ENCODE assay signal across 8 mouse cellular contexts in the genomic region with DNA sequence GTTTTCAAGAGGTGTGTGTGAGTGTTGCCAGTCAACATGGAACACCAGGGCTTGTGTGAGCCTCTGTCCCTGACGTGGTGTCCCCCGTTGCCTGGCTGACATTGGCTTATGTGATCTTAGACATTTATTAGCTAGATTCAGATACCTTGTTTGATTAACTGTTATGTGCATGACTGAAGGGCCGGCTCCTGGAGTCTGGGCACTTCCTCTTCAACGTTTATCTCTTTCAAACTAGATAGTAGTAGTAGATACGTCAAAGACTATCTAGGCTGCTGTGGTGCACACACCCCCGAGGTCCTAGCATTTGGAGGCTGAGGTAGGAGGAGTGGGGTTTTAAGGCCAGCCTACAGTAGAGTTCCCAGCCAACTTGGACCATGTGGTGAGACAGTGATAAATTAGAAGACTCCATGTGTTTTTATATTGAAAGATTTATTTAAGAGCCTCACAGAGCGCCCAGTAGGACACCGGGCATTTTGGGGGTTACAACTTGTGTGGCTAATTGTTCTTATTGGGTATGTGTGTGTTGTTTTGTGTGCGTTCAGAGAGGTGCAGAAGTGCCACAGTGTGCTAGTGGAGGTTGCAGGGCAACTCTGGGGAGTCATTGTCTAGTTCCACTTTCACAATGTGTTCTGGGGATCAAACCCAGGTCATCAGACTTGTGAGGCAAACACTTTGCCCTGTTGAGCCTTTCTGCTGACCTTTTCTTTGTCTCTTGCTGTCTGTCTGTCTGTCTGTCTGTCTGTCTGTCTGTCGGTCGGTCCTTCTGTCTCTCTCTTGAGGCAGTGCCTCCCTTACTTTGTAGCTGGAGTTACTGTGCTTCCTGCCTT. TPM values are rescaled to one million over a fixed set of nuclear protein-coding genes. Genes with fewer than 3 reads are reported as not detected.
DNase-seq lines count a peak whose midpoint lies in the region; ATAC-seq and TF ChIP-seq lines count a peak whose summit lies in the region.

No protein-coding gene starts in this region.

- no peak overlapping the region for H3K9ac ChIP-seq in ES-E14 (ENCODE audit: insufficient read depth, low read depth, low read length, poor library complexity, severe bottlenecking)
- H3K9ac ChIP-seq in forebrain, postnatal 0 days, result peak overlapping the region; percentile 83
- peak overlapping the region; percentile 90 for H3K9ac ChIP-seq in liver, embryonic 16.5 days (ENCODE audit: low read depth, low read length)
- no peak overlapping the region for H3K9ac ChIP-seq in stomach, postnatal 0 days (ENCODE audit: low read length)

- no peak for TF ChIP-seq EP300 in stomach, postnatal 0 days (optimal IDR thresholded peaks at IDR 0.05)

- in situ Hi-C loops in ES-E14 (cut with MboI; ENCODE audit: low sequenced_read_pairs in 2 of 2, unreplicated experiment in 2 of 2), result no loop called here

- H3K4me3 ChIP-seq in ES-E14 (ENCODE audit: insufficient read depth in 1 of 2, low read depth in 1 of 2, low read length in 2 of 2, poor library complexity in 1 of 2, severe bottlenecking in 1 of 2), result peak overlapping the region; percentile 93 to 95; a peak in 3 of 4 replicates
- H3K4me3 ChIP-seq in forebrain, postnatal 0 days (ENCODE audit: low read depth, low read length), result peak overlapping the region; percentile 88
- H3K4me3 ChIP-seq in liver, embryonic 16.5 days (ENCODE audit: low read depth, low read length), result peak overlapping the region; percentile 92
- H3K4me3 ChIP-seq in stomach, postnatal 0 days (ENCODE audit: low read depth, low read length), result peak overlapping the region; percentile 92

- intact Hi-C loops in gastrocnemius, postnatal 36 days (cut with DNase I), result no loop called here

- peak overlapping the region; percentile 85 for H3K4me2 ChIP-seq in forebrain, postnatal 0 days (ENCODE audit: low read depth)
- peak overlapping the region; percentile 97 for H3K4me2 ChIP-seq in liver, embryonic 16.5 days (ENCODE audit: low read depth, low read length)
- peak overlapping the region; percentile 88 for H3K4me2 ChIP-seq in stomach, postnatal 0 days (replicated peaks; ENCODE audit: low read depth)

- H3K4me1 ChIP-seq in ES-E14 (ENCODE audit: control insufficient read depth in 2 of 2, insufficient read depth in 2 of 2, low read length in 2 of 2, poor library complexity in 1 of 2), result peaks cover 2 to 25% of the 10 kb centered on the region in 2 experiments; a peak in 1 of 4 replicates
- H3K4me1 ChIP-seq in forebrain, postnatal 0 days (ENCODE audit: insufficient read depth), result peaks cover 17% of the 10 kb centered on the region
- peaks cover 34% of the 10 kb centered on the region for H3K4me1 ChIP-seq in liver, embryonic 16.5 days (ENCODE audit: control insufficient read depth, low read depth, low read length)
- H3K4me1 ChIP-seq in stomach, postnatal 0 days (replicated peaks; ENCODE audit: control insufficient read depth, insufficient read depth), result peaks cover 11% of the 10 kb centered on the region

- H3K27ac ChIP-seq in ES-E14 (ENCODE audit: insufficient read depth, low read depth, low read length, poor library complexity, severe bottlenecking), result no peak overlapping the region
- H3K27ac ChIP-seq in forebrain, postnatal 0 days (ENCODE audit: low read depth, low read length), result no peak overlapping the region
- H3K27ac ChIP-seq in liver, embryonic 16.5 days (ENCODE audit: low read length), result peak overlapping the region; percentile 90
- no peak overlapping the region; the same call in 1 of the 2 replicates for H3K27ac ChIP-seq in stomach, postnatal 0 days (replicated peaks)

- no peaks in the 10 kb centered on the region for H3K36me3 ChIP-seq in ES-E14 (ENCODE audit: control insufficient read depth, insufficient read depth, low read length, poor library complexity, severe bottlenecking)
- peaks cover 4% of the 10 kb centered on the region for H3K36me3 ChIP-seq in forebrain, postnatal 0 days (ENCODE audit: insufficient read depth)
- peaks cover 8% of the 10 kb centered on the region; the same call in 1 of the 2 replicates for H3K36me3 ChIP-seq in liver, embryonic 16.5 days (ENCODE audit: control insufficient read depth, insufficient read depth)
- H3K36me3 ChIP-seq in stomach, postnatal 0 days (ENCODE audit: control insufficient read depth, insufficient read depth, low read length), result no peaks in the 10 kb centered on the region

- H3K27me3 ChIP-seq in forebrain, postnatal 0 days (ENCODE audit: insufficient read depth, low read length), result no peaks in the 10 kb centered on the region
- H3K27me3 ChIP-seq in liver, embryonic 16.5 days (ENCODE audit: control insufficient read depth, insufficient read depth, low read depth, low read length), result no peaks in the 10 kb centered on the region
- no peaks in the 10 kb centered on the region for H3K27me3 ChIP-seq in stomach, postnatal 0 days (ENCODE audit: control insufficient read depth, insufficient read depth, low read length)

- no peaks in the 10 kb centered on the region for H3K9me3 ChIP-seq in ES-E14 (ENCODE audit: control insufficient read depth, insufficient read depth, low read depth, low read length)
- H3K9me3 ChIP-seq in forebrain, postnatal 0 days (ENCODE audit: low read length), result no peaks in the 10 kb centered on the region
- H3K9me3 ChIP-seq in liver, embryonic 16.5 days (replicated peaks; ENCODE audit: control insufficient read depth, low read length), result no peaks in the 10 kb centered on the region
- no peaks in the 10 kb centered on the region for H3K9me3 ChIP-seq in stomach, postnatal 0 days (ENCODE audit: control insufficient read depth, low read length)

- ATAC-seq in forebrain, postnatal 0 days, result no peak
- peak; percentile 20; the same call in 1 of the 2 replicates for ATAC-seq in liver, embryonic 16.5 days (ENCODE audit: low read depth)
- ATAC-seq in stomach, postnatal 0 days (ENCODE audit: low FRiP score, low TSS enrichment), result no peak

- WGBS in forebrain, postnatal 0 days, result 63% methylated on average over 11 of the region's 11 CpGs
- WGBS in liver, embryonic 16.5 days (ENCODE audit: insufficient replicate concordance), result 15% methylated on average over 11 of the region's 11 CpGs
- WGBS in stomach, postnatal 0 days, result 33% methylated on average over 11 of the region's 11 CpGs

- TF ChIP-seq CTCF in forebrain, postnatal 0 days (IDR thresholded peaks at IDR 0.05; ENCODE audit: low read depth), result no peak
- no peak for TF ChIP-seq CTCF in stomach, postnatal 0 days (IDR thresholded peaks at IDR 0.05; ENCODE audit: low read depth)

- peak; percentile 63 for DNase-seq in A20 (ENCODE audit: low read depth, low spot score)
- no peak for DNase-seq in ES-E14 (ENCODE audit: low read depth, low spot score)
- no peak for DNase-seq in forebrain, postnatal 0 days
- no peak for DNase-seq in stomach, postnatal 0 days (ENCODE audit: low spot score)
- DNase-seq in adrenal gland, adult 8-10 months, result no peak
- no peak for DNase-seq in gastrocnemius, postnatal 36 days
- no peak for DNase-seq in right cerebral cortex, postnatal 36 days (ENCODE audit: low spot score in 2 of 2)

TF ChIP-seq in ES-E14, 5 proteins besides CTCF, POLR2A, EP300 and RAD21 (continues in another document):
- TF ChIP-seq HCFC1 (IDR thresholded peaks at IDR 0.05; ENCODE audit: borderline replicate concordance, insufficient read depth, low read length), result no peak
- no peak for TF ChIP-seq CHD2 (IDR thresholded peaks at IDR 0.05; ENCODE audit: low read depth, low read length)
- no peak for TF ChIP-seq ZC3H11A (IDR thresholded peaks at IDR 0.05; ENCODE audit: borderline replicate concordance, low read depth, low read length)

RNA-seq across cellular contexts. Expression of a gene that starts 1.6 kb away (rescaled TPM):
- 16.5 and 21.4 TPM in 2 replicates for total RNA-seq in ES-E14 (2012; rRNA removed)
- 9.8 and 13.6 TPM in 2 replicates for total RNA-seq in forebrain, postnatal 0 days (2014; rRNA removed)
- polyA plus RNA-seq in forebrain, postnatal 0 days (2015; fragmentation: Nextera tagmentation; extraction: Ambion mirVana), result 2.1 and 2.6 TPM in 2 replicates
- 2.4 and 2.5 TPM in 2 replicates for polyA plus RNA-seq in liver, embryonic 16.5 days (2015; fragmentation: Nextera tagmentation; extraction: Ambion mirVana)
- 1.3 and 1.4 TPM in 2 replicates for polyA plus RNA-seq in stomach, postnatal 0 days (2015; fragmentation: Nextera tagmentation; extraction: Ambion mirVana)
- total RNA-seq in adrenal gland, adult 8-10 months (2022), result 10 to 100 TPM; 35.3 to 36.2 (median 35.8) TPM
- total RNA-seq in gastrocnemius, postnatal 36 days (2021), result 10 to 100 TPM; 17.0 to 26.8 TPM

RNA-seq across cellular contexts. Expression of a gene that starts 19.9 kb away (rescaled TPM):
- 120 and 185 TPM in 2 replicates for total RNA-seq in ES-E14 (2012; rRNA removed)
- 137 and 204 TPM in 2 replicates for total RNA-seq in forebrain, postnatal 0 days (2014; rRNA removed)
- polyA plus RNA-seq in forebrain, postnatal 0 days (2015; fragmentation: Nextera tagmentation; extraction: Ambion mirVana), result 259 and 297 TPM in 2 replicates
- polyA plus RNA-seq in liver, embryonic 16.5 days (2015; fragmentation: Nextera tagmentation; extraction: Ambion mirVana), result 105 and 114 TPM in 2 replicates
- polyA plus RNA-seq in stomach, postnatal 0 days (2015; fragmentation: Nextera tagmentation; extraction: Ambion mirVana), result 163 and 179 TPM in 2 replicates
- 10 to 100 TPM; 58.4 to 66.3 (median 59.3) TPM for total RNA-seq in adrenal gland, adult 8-10 months (2022)
- 10 to 100 TPM; 69.6 to 70.4 TPM for total RNA-seq in gastrocnemius, postnatal 36 days (2021)

RNA-seq across cellular contexts. Expression of a gene that starts 37.4 kb away (rescaled TPM):
- total RNA-seq in ES-E14 (2012; rRNA removed), result 53.8 and 68.4 TPM in 2 replicates
- total RNA-seq in forebrain, postnatal 0 days (2014; rRNA removed), result 63.6 and 70.5 TPM in 2 replicates
- 8.6 and 9.4 TPM in 2 replicates for polyA plus RNA-seq in forebrain, postnatal 0 days (2015; fragmentation: Nextera tagmentation; extraction: Ambion mirVana)
- 14.3 and 16.8 TPM in 2 replicates for polyA plus RNA-seq in liver, embryonic 16.5 days (2015; fragmentation: Nextera tagmentation; extraction: Ambion mirVana)
- 23.3 and 25.4 TPM in 2 replicates for polyA plus RNA-seq in stomach, postnatal 0 days (2015; fragmentation: Nextera tagmentation; extraction: Ambion mirVana)
- total RNA-seq in adrenal gland, adult 8-10 months (2022), result 100 to 1,000 TPM; 149 to 177 (median 165) TPM
- total RNA-seq in gastrocnemius, postnatal 36 days (2021), result 100 to 1,000 TPM; 167 to 174 TPM

RNA-seq across cellular contexts. Expression of a gene that starts 51.2 kb away (rescaled TPM):
- total RNA-seq in ES-E14 (2012; rRNA removed), result 20.9 and 24.7 TPM in 2 replicates
- total RNA-seq in forebrain, postnatal 0 days (2014; rRNA removed), result 45.0 and 67.4 TPM in 2 replicates
- polyA plus RNA-seq in forebrain, postnatal 0 days (2015; fragmentation: Nextera tagmentation; extraction: Ambion mirVana), result 16.8 and 21.1 TPM in 2 replicates
- polyA plus RNA-seq in liver, embryonic 16.5 days (2015; fragmentation: Nextera tagmentation; extraction: Ambion mirVana), result 3.7 and 4.4 TPM in 2 replicates
- polyA plus RNA-seq in stomach, postnatal 0 days (2015; fragmentation: Nextera tagmentation; extraction: Ambion mirVana), result 7.8 and 8.3 TPM in 2 replicates
- total RNA-seq in adrenal gland, adult 8-10 months (2022), result 10 to 100 TPM; 25.5 to 40.1 (median 32.6) TPM
- total RNA-seq in gastrocnemius, postnatal 36 days (2021), result 10 to 100 TPM in 1 of 2 experiments, 1 to 10 TPM in 1; 7.8 to 13.0 TPM

RNA-seq across cellular contexts. Expression of a gene that starts 51.8 kb away (rescaled TPM):
- 25.5 and 35.8 TPM in 2 replicates for total RNA-seq in ES-E14 (2012; rRNA removed)
- 22.9 and 23.9 TPM in 2 replicates for total RNA-seq in forebrain, postnatal 0 days (2014; rRNA removed)
- polyA plus RNA-seq in forebrain, postnatal 0 days (2015; fragmentation: Nextera tagmentation; extraction: Ambion mirVana), result 53.1 and 60.6 TPM in 2 replicates
- 20.6 and 21.3 TPM in 2 replicates for polyA plus RNA-seq in liver, embryonic 16.5 days (2015; fragmentation: Nextera tagmentation; extraction: Ambion mirVana)
- polyA plus RNA-seq in stomach, postnatal 0 days (2015; fragmentation: Nextera tagmentation; extraction: Ambion mirVana), result 33.4 and 34.0 TPM in 2 replicates
- 10 to 100 TPM; 34.3 to 42.2 (median 35.7) TPM for total RNA-seq in adrenal gland, adult 8-10 months (2022)
- total RNA-seq in gastrocnemius, postnatal 36 days (2021), result 10 to 100 TPM; 14.8 to 16.0 TPM

Comparison
In these comparisons a context has a peak if more than half of its experiments do, and no peak if none do; other contexts are left out.
1. H3K9ac ChIP-seq: peak in forebrain, postnatal 0 days (single experiment) and liver, embryonic 16.5 days (single experiment); none in ES-E14 (single experiment) and stomach, postnatal 0 days (single experiment).
2. Peak in every context shown above with its lines, with median percentiles within 50 percentile points of each other: H3K4me3 ChIP-seq and H3K4me2 ChIP-seq.